Mouse (Mus musculus): ENCODE results near the gene Itpr2.

The Itpr2 gene

DNA sequence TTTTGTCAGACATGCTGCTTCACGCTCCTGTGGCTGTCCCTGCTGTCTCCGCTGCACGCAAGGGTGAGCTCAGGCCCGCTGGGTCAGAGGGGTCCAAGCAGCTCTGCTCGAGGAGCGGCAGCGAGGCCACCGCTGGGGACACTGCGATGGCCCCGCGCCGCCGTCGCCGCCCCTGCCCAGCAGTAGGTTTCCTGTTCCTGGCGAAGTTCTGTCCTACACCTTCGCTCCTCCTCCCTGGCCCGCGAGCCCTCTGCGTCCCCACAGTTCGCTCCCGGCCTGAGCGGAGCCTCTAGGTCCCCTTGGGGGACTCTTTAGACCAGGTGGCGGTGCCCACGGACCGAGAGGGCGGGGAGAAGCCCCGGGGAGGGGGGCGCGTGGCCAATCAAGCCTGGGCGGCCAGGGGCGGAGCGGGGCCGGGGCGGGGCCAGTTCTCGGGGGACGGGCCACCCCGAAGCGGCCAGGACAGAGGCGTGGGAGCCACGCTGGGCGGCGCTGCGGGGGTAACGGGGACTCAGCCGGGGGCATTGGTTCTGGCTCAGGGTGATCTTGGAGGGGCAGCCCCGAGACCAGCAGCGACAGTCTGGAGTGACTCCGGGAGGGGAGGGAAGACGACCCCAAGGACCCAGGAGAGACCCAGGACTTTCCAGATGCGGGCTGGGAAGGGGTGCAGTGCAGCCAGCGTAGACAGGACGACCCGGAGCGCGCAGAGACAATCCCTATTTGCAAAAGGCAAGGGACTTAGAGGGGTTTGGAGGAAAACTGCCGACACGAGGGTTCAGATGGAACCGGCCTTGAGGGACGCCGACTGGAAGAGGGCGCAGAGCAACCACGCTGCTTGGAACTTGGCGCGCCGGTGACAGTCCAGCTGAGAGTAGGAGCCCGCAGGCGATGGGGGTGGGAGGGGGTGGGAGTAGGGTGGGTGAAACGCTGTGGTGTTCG lies at the start of gene Itpr2:
Itpr2 (minus strand) TSS at position 358 of the 939 bp plus-strand sequence.
- peak; percentile 46 to 53 for DNase-seq (ENCODE audit: low spot score in 2 of 2)

DNA sequence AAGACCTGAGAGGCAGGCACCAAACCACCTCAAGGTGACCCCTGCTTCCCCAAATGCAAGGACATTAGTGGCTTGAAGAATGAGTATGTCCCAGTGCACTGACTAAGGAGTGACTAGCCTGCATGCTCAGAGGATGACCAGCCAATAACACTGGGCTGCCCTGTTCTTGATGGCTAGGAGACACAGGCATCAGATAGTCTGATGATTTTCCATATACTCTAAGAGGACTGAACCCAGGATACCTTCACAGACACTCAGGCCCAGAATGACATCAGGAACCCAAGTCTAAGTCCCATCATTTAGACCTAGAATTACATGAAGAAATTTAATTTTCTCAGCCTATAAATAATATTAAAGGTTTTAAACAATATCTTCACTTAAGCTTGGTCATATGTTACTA lies 49.3 kb upstream of the Itpr2 start:
- DNase-seq (ENCODE audit: low spot score in 2 of 2), result no peak

- DNase-seq (ENCODE audit: low spot score in 2 of 2), result no peak
Observed at GRCm38 (mm10) chr6:146550421-146550820, 48.4 kb upstream of the Itpr2 start.

- DNase-seq (ENCODE audit: low spot score in 2 of 2), result no peak
Observed at GRCm38 (mm10) chr6:146545289-146545865, 43.4 kb upstream of the Itpr2 start.

GRCm38 (mm10) chr6:146544622-146545021 lies 42.6 kb upstream of the Itpr2 start:
- no peak for DNase-seq (ENCODE audit: low spot score in 2 of 2)

- DNase-seq (ENCODE audit: low spot score in 2 of 2), result no peak
Observed at GRCm38 (mm10) chr6:146540386-146540785, 38.4 kb upstream of the Itpr2 start.

DNA sequence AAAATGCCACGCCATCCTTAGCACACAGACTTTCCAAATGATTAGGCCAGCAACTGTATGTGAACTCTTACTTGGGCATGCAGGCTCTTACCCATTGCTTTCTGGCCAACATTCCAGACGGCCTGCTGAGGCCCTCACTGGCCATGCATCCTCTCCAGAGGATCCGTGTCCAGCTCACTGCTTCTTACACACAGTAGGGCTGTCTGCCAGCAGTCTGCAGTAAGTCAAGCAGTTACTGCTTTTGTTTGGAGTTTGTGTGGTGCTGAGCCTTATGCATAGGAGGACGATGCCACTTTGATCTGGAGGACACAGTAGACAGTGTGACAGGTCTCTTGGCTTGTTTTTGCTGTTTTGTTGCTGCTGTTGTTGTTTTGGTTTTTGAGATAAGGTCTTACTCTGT lies 36.6 kb upstream of the Itpr2 start:
- DNase-seq (ENCODE audit: low spot score in 2 of 2), result no peak

GRCm38 (mm10) chr6:146538071-146538470 lies 36.0 kb upstream of the Itpr2 start:
- no peak for DNase-seq (ENCODE audit: low spot score in 2 of 2)

DNA sequence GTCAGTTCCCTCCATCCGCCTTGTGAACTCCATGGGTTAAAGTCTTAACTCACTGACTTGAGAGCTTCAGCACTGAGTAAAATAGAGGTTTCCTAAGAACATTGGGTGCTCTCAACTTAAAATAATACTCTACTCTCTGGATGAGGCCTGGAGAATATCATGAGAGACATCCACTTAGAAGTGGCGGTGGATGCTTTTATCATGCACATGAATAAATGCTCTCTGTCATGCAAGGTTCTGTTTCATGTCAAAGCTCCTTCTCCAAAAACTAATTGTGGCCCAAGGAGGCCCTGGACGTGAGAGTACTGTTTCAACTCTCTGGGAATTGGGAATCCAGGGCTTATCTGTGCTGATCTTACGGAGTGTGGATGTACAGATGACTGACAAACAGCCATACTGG lies 35.1 kb upstream of the Itpr2 start:
- DNase-seq (ENCODE audit: low spot score in 2 of 2), result no peak

DNA sequence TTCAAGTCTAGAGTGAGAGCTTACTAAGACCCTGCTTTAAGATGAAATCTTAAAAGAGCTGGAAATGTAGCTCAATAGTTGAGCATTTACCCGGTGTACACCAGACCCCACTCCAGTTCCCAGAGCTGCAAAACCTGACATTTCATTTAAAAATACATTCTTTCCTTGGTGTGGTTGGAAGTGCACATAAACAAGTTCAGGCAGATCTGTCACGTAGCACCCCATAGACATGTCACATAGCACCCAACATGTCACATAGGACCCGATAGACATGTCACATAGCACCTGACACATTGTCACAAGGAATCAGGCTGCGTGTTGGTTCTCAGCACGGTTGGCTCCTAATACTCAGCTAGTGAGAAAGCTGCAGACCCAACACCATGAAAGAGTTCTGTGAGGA lies 33.5 kb upstream of the Itpr2 start:
- no peak for DNase-seq (ENCODE audit: low spot score in 2 of 2)

DNA sequence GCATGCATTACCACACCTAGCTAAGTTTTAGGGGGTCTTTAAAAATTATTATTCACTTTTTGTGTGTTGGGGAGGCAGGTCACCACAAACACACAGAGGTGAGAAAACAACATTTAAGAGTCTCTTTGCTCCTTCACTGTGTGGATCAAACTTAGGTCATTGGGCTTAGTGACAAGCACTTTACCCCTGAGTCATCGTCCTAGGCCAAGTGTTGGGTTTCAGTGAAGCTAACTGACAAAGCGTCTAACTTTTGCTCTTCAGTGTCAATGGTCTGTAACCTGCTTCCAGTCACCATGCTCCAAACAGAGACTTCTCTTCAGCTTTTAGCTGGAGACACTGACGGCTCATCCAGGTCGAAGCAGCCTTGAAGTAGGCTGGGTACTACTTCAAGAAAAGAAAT lies 31.1 kb upstream of the Itpr2 start:
- DNase-seq (ENCODE audit: low spot score in 2 of 2), result no peak

GRCm38 (mm10) chr6:146530769-146531168 lies 28.7 kb upstream of the Itpr2 start:
- no peak for DNase-seq (ENCODE audit: low spot score in 2 of 2)

DNA sequence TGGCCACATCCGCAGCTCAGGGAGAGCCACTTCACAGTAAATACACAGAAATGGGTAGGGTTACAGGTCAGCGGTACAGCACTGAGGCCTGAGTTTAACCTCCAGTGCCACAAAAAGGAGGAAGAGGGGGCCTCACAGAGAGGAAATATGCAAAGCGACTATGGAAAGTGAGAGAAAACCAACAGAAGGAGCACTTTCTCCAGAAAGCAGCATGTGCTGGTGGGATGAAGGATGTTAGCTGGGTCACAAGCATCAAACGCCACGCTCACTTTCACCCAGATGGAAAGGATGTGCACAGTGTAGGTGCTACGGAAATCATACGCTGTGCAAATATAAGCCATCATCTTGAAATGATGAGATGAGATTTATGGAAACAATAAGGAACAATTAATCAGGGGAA lies 28.3 kb upstream of the Itpr2 start:
- no peak for DNase-seq (ENCODE audit: low spot score in 2 of 2)

- no peak for DNase-seq (ENCODE audit: low spot score in 2 of 2)
Observed at GRCm38 (mm10) chr6:146527537-146527936, 25.5 kb upstream of the Itpr2 start.

- DNase-seq (ENCODE audit: low spot score in 2 of 2), result no peak
Observed at GRCm38 (mm10) chr6:146525500-146525899, 23.5 kb upstream of the Itpr2 start.

DNA sequence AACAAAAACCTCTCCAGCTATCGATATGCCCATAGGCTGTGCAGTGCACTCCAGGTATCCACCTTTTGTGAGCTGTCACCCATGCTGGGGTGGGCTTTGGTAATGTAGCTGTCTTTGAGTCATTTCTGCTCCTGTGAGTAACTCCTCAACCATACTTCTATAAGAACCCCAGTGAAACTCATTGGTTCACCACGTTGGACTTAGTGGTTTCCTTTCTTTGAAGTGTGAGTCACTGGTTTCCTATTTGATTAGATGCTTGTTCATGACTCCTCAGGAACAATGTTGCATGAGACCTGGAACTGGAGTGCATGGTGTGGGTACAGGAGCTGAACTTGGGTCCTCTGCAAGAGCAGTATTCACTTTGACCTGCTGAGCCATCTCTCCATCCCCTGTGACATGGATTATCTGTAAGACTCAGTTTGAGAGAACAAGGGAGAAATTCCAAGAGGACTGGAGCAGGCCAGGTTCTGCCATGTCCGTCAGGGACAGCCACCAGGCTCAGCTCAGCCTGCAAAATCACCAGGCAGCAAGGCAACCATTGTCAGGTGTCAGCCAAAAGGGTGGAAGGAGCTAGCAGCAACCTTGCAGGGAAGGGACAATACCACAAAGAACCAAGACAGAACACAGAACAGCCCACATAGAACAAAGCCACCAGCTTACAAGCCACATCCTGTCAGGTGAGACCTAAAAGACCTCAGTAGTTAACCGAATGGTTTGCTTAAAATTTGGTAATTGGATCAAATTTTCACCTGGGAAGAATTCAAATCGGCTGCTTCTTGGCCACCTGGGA lies 19.6 kb upstream of the Itpr2 start:
- DNase-seq (ENCODE audit: low spot score in 2 of 2), result no peak

DNA sequence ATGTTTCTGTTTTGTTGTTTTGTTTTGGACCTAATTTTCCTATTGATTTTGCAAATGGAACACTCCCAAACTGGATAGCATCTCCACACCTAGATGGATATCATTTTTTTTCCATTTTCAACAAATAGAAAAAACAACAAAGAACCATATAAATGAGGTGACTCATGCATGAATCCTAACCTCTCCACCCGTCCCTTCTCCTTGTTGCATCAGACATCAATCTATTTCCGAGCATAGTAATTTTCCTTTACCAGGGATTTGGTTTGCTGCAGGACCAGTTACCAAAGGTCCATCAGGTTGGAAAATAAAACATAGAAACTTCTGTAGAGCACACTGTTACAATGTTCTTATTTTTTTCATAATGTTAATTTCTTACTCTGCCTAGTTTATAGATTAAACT lies 17.0 kb upstream of the Itpr2 start:
- no peak for DNase-seq (ENCODE audit: low spot score in 2 of 2)

DNA sequence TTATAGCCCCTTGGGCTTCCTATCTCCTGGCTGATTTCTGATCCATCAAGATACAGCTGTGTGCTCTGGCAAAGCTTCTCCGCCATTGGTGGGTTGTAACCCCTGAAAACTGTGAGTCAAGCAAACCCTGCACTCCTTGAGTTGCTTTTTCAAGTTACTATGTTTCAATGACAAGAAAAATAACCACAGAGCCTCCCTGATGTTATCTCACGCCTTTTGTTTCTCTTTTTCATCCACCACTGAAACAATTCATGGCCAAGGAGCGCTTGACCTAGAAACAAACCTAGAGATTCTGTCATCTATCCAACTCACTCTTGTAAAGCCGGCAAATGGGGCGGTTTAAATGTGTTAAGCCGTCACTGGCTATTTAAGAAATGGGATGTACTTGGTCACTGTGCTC lies 13.9 kb upstream of the Itpr2 start:
- no peak for DNase-seq (ENCODE audit: low spot score in 2 of 2)

DNA sequence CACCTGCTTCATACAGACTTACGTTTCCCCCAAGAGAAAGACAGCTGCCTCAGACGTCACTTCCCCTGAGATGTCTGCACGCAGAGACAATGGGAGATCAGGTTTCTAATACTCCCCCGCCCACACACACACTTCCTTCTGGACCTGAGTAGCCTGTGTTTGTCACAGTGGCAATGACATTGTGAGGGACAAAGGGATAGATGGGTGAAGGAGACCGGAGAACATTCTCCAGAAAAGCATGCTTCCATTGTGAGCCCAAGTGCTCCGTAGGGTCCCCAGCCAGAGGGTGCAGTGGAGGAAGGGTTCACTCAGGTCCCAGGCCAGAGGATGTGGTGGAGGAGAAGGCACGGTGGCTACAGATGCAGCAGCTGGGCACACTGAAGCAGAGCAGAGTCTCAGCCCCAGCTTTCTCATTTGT lies 12.5 kb upstream of the Itpr2 start:
- no peak for DNase-seq (ENCODE audit: low spot score in 2 of 2)

DNA sequence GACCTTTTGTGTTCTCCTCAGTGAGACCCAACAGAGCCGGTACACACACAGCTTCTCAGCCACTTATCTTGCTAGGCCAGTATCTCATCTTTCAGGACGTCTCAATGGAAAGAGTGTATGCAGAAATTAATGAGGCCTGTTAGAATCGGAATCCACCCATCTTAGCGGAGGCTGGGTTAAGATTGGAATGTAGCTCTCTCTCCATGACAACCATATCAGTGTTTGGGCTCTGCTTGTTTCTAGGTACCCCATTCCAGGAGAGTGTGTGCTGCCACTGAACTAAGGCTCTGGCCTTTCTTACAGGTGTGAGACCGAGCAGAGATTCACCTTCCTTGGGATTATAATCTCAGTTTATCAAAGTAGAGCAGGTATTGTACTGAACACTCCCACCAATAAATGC lies 11.9 kb upstream of the Itpr2 start:
- DNase-seq (ENCODE audit: low spot score in 2 of 2), result no peak

- DNase-seq (ENCODE audit: low spot score in 2 of 2), result no peak
Observed at GRCm38 (mm10) chr6:146513384-146513783, 11.4 kb upstream of the Itpr2 start.

DNA sequence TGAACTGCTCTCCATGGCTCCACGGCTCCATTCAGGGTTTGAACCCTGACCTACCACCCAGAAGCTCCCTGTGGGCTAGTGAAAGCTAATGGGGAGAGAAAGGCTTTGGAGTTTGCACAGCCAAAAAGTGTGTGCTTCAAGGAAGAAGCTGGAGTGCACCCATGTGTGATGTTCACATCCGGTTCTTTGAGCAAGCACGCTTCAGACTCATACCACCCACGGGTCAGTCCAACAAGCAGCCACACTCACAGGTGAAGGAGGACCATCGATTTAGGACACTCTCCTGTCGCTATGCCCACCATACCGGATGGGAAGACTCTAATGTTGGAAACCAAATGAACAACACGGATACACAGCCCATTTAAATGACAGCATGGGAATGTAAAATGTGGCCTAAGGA lies 9.5 kb upstream of the Itpr2 start:
- no peak for DNase-seq (ENCODE audit: low spot score in 2 of 2)

GRCm38 (mm10) chr6:146509891-146510290 lies 7.9 kb upstream of the Itpr2 start:
- DNase-seq (ENCODE audit: low spot score in 2 of 2), result no peak
